Mouse (Mus musculus) small intestine, adult 2 months (tissue): ENCODE results near the gene Mcu. TPM values are rescaled to one million over a fixed set of nuclear protein-coding genes. Genes with fewer than 3 reads are reported as not detected.

Experiments
- H3K27ac ChIP-seq: fragments of 200-500 bp; 2 replicates; pipeline ENCODE4 v1.5.1; 2012; ENCODE audit warnings: low read depth, low read length, control low read depth, inconsistent platforms; ENCODE audit not compliant: insufficient read depth
- H3K27me3 ChIP-seq: fragments of 200-500 bp; 2 replicates; pipeline ENCODE4 v1.6.1; 2012; ENCODE audit warnings: mild to moderate bottlenecking, moderate library complexity, low read length, inconsistent platforms; ENCODE audit not compliant: control insufficient read depth, insufficient read depth
- H3K36me3 ChIP-seq: fragments of 200-500 bp; 2 replicates; pipeline ENCODE4 v1.6.1; 2012; ENCODE audit warnings: mild to moderate bottlenecking, low read length, control low read depth, inconsistent platforms; ENCODE audit not compliant: control insufficient read depth, insufficient read depth
- H3K4me1 ChIP-seq: fragments of 200-500 bp; 2 replicates; pipeline ENCODE4 v1.6.1; 2012; ENCODE audit warnings: low read length, inconsistent platforms, mixed read lengths; ENCODE audit not compliant: control insufficient read depth, insufficient read depth, insufficient read length
- H3K4me3 ChIP-seq: fragments of 200-500 bp; 2 replicates; pipeline ENCODE4 v1.5.1; 2012; ENCODE audit warnings: low read depth, mild to moderate bottlenecking, control low read depth, inconsistent platforms, low read length, moderate library complexity
- CTCF ChIP-seq: fragments of 200-500 bp; IDR thresholded peaks from 2 replicates; pipeline ENCODE4 v1.5.1; 2012; ENCODE audit warnings: low read depth, mild to moderate bottlenecking, control low read depth, inconsistent platforms, low read length, moderate library complexity, mixed read lengths; ENCODE audit not compliant: insufficient replicate concordance, insufficient read length; ENCODE audit errors: extremely low read depth
- POLR2A ChIP-seq: fragments of 200-500 bp; IDR thresholded peaks from 2 replicates; pipeline ENCODE4 v1.6.1; 2012; ENCODE audit warnings: low read depth, mild to moderate bottlenecking, control low read depth, inconsistent platforms, low read length, moderate library complexity
- WGBS: fragments of 180-500 bp; shearing (Covaris S2); methylation state at CpG from one replicate; pipeline ENCODE4 v1.1.7; 2018; 5-methylcytosine and 5-hydroxymethylcytosine counted together
- polyA plus RNA-seq: library from polyadenylated mRNA; depleted of rRNA; stranded (reverse); fragments of >200 nt; gene quantifications from 2 replicates; pipeline ENCODE4 v1.2.3, GENCODE M21; 2012

The Mcu gene
- polyA plus RNA-seq, 1 experiment = 87.5 TPM

DNA sequence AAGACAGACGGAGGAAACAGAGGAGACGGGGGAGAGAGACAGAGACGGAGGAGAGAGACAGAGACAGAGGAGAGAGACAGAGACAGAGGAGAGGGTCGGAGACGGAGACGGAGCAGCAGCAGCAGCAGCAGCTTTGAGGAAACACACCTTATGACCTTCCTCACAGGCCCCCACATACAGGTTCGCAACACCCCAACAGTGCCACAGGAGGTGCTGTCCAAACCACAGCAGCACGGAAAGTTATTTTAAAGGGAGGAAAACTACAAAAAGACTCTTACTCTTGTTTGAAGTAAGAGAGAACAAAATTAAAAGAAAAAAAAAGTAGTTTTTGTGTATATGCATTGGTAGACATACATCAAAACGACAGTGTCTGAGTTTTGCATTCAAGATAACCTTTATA, 27.2 kb upstream of the Mcu start:
- TF ChIP-seq POLR2A (no peak), CTCF (no peak)
- 84% methylated on average over 9 of the region's 9 CpGs for WGBS
- Histone ChIP-seq H3K4me3 (no peak overlapping the region), H3K27me3 (no peaks in the 10 kb centered on the region), H3K27ac (no peak overlapping the region), H3K36me3 (no peaks in the 10 kb centered on the region), H3K4me1 (peaks cover 15% of the 10 kb centered on the region; the same call in 1 of the 2 replicates)

DNA sequence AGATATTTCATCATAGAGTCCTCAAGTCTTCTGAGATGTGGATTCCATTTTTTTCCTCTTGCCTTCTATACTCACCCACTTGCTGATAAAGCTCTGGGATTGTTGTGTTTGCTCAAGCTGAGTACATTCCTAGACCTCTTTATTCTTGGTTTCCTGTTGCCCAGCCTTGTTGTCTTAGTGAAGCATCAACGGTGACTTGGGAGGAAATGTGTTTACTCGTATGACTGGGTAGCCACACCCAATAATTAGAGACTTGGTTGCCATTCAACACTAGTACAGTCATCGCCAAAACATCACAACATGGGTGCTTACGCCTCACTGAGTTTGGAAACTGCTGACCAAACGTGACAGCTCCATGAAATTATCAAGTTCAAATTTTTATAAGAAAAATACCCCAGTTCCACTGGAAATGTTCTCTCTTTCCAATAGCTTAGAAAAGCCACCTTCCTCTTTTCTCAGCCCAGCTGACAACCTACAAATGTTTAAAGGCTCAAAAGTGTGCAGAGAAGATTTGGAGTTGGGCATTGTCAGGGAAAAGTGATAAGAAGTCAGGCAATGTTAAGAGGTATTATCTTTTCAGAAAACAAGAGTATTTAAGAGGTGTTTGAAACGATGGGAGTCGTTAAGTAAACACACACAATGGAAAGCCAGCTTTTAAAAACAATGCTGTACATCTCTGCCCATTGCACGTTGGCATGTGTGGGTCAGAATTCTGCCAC, 26.3 kb upstream of the Mcu start:
- no peaks in the 10 kb centered on the region for H3K36me3 ChIP-seq
- no peak overlapping the region for H3K4me3 ChIP-seq
- H3K4me1 ChIP-seq = peaks cover 15% of the 10 kb centered on the region; the same call in 1 of the 2 replicates
- no peaks in the 10 kb centered on the region for H3K27me3 ChIP-seq
- 34% methylated on average over 8 of the region's 8 CpGs for WGBS
- peak overlapping the region; percentile 32 for H3K27ac ChIP-seq
- TF ChIP-seq POLR2A (no peak), CTCF (no peak)

DNA sequence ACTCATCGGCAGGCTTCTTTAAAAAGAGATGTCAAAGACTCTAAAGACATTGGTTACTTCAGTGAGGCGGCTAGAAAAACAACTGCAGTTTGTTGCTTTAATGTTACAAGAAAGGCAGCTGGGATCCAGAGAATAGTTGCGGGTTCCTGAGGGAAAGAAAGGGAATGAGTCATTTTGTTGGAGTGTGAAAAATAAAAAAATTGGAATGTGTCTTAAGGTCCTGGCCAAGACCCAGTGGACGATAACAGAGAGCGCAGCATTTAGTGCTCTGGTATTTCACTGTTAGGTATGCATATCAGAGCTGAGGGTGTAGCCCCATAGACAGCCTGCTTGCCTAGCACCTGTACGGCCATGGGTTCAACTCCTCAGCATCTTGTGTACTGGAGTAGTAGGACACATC, 22.1 kb upstream of the Mcu start:
- Histone ChIP-seq H3K4me3 (no peak overlapping the region), H3K4me1 (peaks cover 8% of the 10 kb centered on the region; the same call in 1 of the 2 replicates), H3K27ac (no peak overlapping the region), H3K36me3 (no peaks in the 10 kb centered on the region), H3K27me3 (no peaks in the 10 kb centered on the region)
- WGBS = 85% methylated on average over 6 of the region's 6 CpGs
- TF ChIP-seq CTCF = no peak
- no peak for TF ChIP-seq POLR2A

DNA sequence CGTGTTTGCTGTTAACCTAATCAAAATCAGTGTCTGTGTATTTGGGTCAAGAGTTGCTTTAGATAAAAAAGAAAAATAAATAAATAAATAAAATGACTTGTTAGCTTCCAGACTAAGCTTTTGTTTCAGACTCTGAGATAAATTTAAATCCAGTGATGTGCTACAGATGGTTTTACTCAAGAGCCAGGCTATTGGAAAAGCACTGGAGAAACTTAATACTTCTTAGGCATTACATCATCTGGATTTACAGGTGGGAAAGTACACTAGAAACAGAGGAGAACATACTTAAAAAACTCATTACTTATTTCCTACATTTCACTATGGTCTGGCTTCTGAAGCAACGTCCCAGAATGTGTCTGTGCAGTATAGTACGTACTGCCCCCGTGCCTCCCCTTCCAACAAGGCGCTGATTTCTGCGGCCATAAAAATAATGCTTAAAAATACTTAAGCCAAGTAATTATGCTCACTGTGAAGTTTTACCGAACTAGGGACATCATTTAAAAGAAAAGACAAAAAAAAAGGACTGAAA, 21.2 kb upstream of the Mcu start:
- Histone ChIP-seq H3K4me3 (no peak overlapping the region), H3K36me3 (no peaks in the 10 kb centered on the region), H3K27ac (peak overlapping the region; percentile 81; the same call in 1 of the 2 replicates), H3K4me1 (peaks cover 3% of the 10 kb centered on the region; the same call in 1 of the 2 replicates), H3K27me3 (no peaks in the 10 kb centered on the region)
- no peak for TF ChIP-seq POLR2A
- TF ChIP-seq CTCF = no peak
- WGBS = 83% methylated on average over 7 of the region's 7 CpGs

DNA sequence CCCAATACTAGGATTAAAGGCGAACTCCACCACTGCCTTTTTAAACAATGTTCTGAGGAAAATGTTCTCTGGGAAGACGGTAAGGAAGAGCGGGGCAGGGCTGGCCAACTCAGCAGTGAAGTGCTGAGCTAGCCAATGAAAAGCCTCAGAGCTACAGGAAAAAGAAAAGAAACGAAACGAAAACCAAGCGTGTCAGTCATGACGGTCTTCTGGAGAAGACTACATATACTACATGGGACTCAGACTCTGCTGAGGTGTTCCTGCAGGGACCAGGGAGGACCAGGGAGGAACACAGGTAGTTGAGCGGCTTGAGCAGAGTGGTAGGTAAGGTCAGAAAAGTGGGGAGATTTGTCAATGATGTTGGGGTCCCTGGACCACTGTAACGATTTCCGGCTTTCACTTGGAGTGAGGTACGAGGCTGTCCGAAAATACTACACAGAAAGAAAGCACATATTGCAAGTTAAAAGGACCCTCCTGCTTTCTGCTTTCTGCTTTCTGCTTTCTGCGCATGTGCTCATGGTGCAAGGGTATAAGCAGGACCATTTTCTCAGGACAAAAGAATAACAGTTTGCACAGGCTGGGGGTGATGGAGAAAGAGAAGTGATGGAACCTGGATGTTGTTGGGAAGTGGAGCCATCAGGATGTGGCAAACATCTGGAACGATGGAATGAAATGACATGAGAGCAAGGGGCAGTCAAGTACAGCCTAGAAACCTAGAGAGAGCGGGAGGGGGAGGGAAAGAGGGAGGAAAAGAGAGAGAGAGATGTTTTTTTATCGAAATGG, 20.4 kb upstream of the Mcu start:
- 57% methylated on average over 16 of the region's 16 CpGs for WGBS
- TF ChIP-seq CTCF (no peak), POLR2A (peak; percentile 37; the same call in 1 of the 2 replicates)
- peak overlapping the region; percentile 69 for H3K4me3 ChIP-seq
- no peaks in the 10 kb centered on the region for H3K4me1 ChIP-seq
- no peaks in the 10 kb centered on the region for H3K36me3 ChIP-seq
- no peaks in the 10 kb centered on the region for H3K27me3 ChIP-seq
- peak overlapping the region; percentile 81 for H3K27ac ChIP-seq

DNA sequence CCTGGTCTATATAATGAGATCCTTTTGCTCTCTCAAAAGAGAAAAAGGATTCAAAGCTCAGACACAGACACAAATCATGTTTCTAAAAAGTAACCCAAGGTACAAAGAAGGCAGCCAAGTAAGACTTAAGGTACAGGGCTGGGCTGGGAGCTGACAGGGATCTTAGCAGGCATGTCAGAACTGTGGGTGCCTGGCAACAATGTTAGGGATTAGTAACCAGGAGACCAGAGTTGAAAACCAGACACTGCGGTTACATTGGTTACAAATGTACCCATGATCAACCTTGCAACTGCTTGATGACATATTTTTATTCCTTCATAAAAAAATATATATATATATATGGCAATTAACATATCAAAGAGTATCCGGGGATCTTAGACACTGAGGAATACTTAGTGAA, 19.6 kb upstream of the Mcu start:
- Histone ChIP-seq H3K36me3 (no peaks in the 10 kb centered on the region), H3K4me1 (no peaks in the 10 kb centered on the region), H3K27ac (no peak overlapping the region), H3K4me3 (no peak overlapping the region), H3K27me3 (no peaks in the 10 kb centered on the region)
- WGBS = 74% methylated on average over 2 of the region's 2 CpGs
- no peak for TF ChIP-seq POLR2A
- no peak for TF ChIP-seq CTCF

DNA sequence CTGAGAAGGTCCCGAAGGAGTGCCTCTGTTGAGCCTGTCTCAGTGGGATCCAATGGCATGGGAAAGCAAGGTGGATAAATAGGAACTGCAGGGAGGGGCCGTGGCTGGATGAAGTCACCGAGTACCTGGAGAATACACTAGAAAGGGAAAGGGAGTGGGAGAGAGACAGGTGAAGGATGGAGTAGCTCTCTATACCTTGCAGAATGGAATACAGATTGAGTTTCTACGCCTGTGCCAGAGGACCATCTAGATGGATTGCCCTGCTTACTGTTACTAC, 13.0 kb upstream of the Mcu start:
- Histone ChIP-seq H3K4me1 (peaks cover 3% of the 10 kb centered on the region; the same call in 1 of the 2 replicates), H3K4me3 (peak overlapping the region; percentile 16; the same call in 1 of the 2 replicates), H3K36me3 (no peaks in the 10 kb centered on the region), H3K27ac (peak overlapping the region; percentile 96), H3K27me3 (no peaks in the 10 kb centered on the region)
- WGBS = 23% methylated on average over 4 of the region's 4 CpGs
- TF ChIP-seq CTCF = no peak
- no peak for TF ChIP-seq POLR2A
